Mouse (Mus musculus) hindbrain, embryonic 16.5 days (tissue): ENCODE data around the gene Gm45140. TPM values are rescaled to one million over a fixed set of nuclear protein-coding genes. Genes with fewer than 3 reads are reported as not detected.

ENCODE experiments used
- ATAC-seq: fragments of 200-750 bp; cut with Nextera tagmentation; 2 replicates; pipeline ENCODE4 v1.8.0; 2017; ENCODE audit warnings: moderate TSS enrichment, moderate library complexity
- H3K27ac ChIP-seq: fragments of 300-500 bp; sonication (generic); 2 replicates; pipeline ENCODE4 v1.5.1; 2014; ENCODE audit warnings: low read depth, mild to moderate bottlenecking, control low read depth, low read length, moderate library complexity
- H3K27me3 ChIP-seq: fragments of 300-500 bp; sonication (generic); replicated peaks from 2 replicates; pipeline ENCODE4 v1.6.1; 2014; ENCODE audit warnings: low read length; ENCODE audit not compliant: control insufficient read depth, insufficient read depth
- H3K36me3 ChIP-seq: fragments of 300-500 bp; sonication (generic); 2 replicates; pipeline ENCODE4 v1.6.1; 2014; ENCODE audit warnings: mild to moderate bottlenecking, low read length, moderate library complexity, mixed read lengths; ENCODE audit not compliant: control insufficient read depth, insufficient read depth
- H3K4me1 ChIP-seq: fragments of 300-500 bp; sonication (generic); 2 replicates; pipeline ENCODE4 v1.6.1; 2014; ENCODE audit warnings: low read depth, low read length; ENCODE audit not compliant: control insufficient read depth, insufficient read depth
- H3K4me2 ChIP-seq: fragments of 300-500 bp; sonication (generic); 2 replicates; pipeline ENCODE4 v1.6.1; 2014; ENCODE audit warnings: mild to moderate bottlenecking, low read length, control low read depth, moderate library complexity
- H3K4me3 ChIP-seq: fragments of 300-500 bp; sonication (generic); 2 replicates; pipeline ENCODE4 v1.5.1; 2014; ENCODE audit warnings: mild to moderate bottlenecking, low read length, control low read depth, moderate library complexity
- H3K9ac ChIP-seq: fragments of 300-500 bp; sonication (generic); 2 replicates; pipeline ENCODE4 v1.6.1; 2014; ENCODE audit warnings: low read depth, mild to moderate bottlenecking, control low read depth, low read length, moderate library complexity
- H3K9me3 ChIP-seq: fragments of 300-500 bp; sonication (generic); 2 replicates; pipeline ENCODE4 v1.6.1; 2014; ENCODE audit warnings: mild to moderate bottlenecking, low read length, moderate library complexity; ENCODE audit not compliant: control insufficient read depth
- WGBS: fragments of 180-500 bp; shearing (Covaris S2); extraction: QIAGEN DNeasy Blood & Tissue Kit; methylation state at CpG from one replicate; pipeline ENCODE4 v1.1.7; 2014; 5-methylcytosine and 5-hydroxymethylcytosine counted together
- polyA plus RNA-seq: library from polyadenylated mRNA; unstranded; fragments of >200 nt; fragmentation: Nextera tagmentation; extraction: Ambion mirVana; gene quantifications from 2 replicates; pipeline ENCODE4 v1.2.1, GENCODE M21; 2015

Gm45140 gene
- polyA plus RNA-seq, 1 experiment from 2014 or later = 2.9 TPM

DNA sequence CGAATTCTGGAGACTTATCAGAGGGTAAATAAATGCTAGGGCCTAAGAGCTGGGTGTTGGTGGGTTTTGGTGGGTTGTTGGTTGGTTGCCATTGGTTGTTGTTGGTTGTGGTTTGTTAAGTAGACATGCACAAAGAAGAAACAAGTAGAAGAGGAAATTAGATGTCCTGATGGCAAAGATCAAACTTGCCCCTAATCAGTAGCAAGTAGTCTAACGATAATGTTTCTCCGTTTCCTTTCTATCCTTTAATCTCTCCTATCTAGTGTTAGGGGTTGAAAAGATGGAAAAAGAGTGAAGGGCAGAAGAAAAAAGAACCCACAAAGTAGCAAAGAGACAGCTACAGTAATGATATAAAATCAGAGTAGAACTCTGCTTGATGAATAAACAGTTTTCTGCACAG, 91.0 kb downstream of the Gm45140 start:
- Histone ChIP-seq H3K4me2 (no peak overlapping the region), H3K36me3 (no peaks in the 10 kb centered on the region), H3K27me3 (no peaks in the 10 kb centered on the region), H3K4me1 (no peaks in the 10 kb centered on the region), H3K27ac (no peak overlapping the region), H3K4me3 (no peak overlapping the region), H3K9ac (no peak overlapping the region), H3K9me3 (no peaks in the 10 kb centered on the region)
- ATAC-seq = no peak
- WGBS = 96% methylated on average over 3 of the region's 3 CpGs

DNA sequence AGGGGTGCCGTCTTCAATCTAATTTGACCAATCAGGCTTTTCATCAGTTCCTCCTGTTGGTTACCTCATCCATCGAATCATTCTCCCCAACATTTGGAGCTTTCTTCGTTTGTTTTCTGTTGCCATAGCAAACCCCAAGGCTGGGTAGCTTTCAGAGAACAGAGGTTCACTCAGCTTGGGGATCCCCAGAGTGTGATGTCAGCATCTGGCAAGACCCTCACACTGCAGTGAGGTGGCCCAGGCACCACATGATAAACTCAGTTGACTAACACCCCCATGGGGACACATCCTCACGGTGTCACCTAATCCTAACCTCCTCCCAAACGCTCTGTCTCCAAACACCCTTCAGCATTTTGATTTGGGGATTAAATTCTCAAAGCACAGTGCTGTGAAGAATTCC, 92.3 kb downstream of the Gm45140 start:
- Histone ChIP-seq H3K4me3 (no peak overlapping the region), H3K27ac (no peak overlapping the region), H3K4me2 (no peak overlapping the region), H3K27me3 (no peaks in the 10 kb centered on the region), H3K4me1 (no peaks in the 10 kb centered on the region; the same call in 1 of the 2 replicates), H3K36me3 (no peaks in the 10 kb centered on the region), H3K9me3 (no peaks in the 10 kb centered on the region), H3K9ac (no peak overlapping the region)
- ATAC-seq = no peak
- WGBS = 71% methylated on average over 5 of the region's 5 CpGs

DNA sequence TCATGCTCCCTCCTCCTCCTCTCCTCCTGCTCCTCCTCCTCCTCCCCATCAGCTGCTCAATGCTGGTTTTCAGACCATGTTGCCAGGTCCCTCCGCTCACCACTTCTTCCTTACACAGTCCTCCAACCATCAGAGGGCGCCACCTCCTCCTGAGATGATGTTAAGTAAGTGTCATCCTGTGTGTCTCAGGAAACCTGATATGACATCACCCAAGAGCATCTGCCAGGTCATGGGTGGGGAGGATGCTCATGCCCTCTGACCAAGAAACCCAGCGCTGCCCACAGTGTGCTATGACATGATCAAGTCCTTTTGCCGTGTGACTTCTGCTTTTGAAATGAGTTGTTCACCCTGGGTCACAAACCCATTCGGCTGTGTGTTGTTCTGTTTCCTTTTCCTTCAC, 92.8 kb downstream of the Gm45140 start:
- WGBS = 81% methylated on average over 5 of the region's 5 CpGs
- Histone ChIP-seq H3K9ac (no peak overlapping the region), H3K36me3 (no peaks in the 10 kb centered on the region), H3K4me1 (no peaks in the 10 kb centered on the region; the same call in 1 of the 2 replicates), H3K4me2 (no peak overlapping the region), H3K9me3 (no peaks in the 10 kb centered on the region), H3K27me3 (no peaks in the 10 kb centered on the region), H3K27ac (no peak overlapping the region), H3K4me3 (no peak overlapping the region)
- no peak for ATAC-seq

DNA sequence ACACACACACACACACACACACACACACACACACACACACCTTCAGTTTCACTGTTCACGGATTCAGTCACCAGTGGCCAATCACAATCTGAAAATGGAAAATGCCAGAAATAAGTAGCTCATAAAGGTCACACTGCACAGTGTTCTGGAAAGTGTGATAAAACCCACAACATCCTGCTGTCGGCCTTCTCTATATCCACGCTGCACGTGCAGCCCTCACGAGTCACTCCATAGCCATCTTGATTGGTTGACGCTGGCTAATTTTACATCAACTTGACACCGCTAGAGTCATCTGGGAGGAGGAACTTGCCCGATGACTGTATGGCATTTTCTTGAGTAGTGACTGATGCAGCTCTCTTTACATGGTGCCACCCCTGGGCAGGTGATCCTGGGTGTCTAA, 93.6 kb downstream of the Gm45140 start:
- 91% methylated on average over 8 of the region's 8 CpGs for WGBS

DNA sequence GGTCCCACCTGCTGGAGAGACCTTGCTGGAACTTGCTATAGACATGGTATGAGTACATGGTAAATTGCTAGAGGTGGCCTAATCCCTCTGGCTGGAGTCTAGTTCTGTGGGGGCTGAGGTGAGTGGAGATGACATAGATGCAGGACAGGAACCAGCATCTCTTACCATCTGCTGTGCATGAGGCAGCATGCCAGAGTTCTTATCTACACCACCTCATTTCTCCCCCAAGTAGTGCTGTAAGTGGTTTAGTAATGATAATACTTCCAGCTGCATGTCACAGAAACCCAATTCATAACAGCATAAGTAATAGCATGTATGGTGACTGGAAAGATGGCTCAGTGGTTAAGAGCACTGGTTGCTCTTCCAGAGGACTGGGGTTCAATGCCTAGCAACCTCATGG, 95.1 kb downstream of the Gm45140 start:
- no peaks in the 10 kb centered on the region for H3K27me3 ChIP-seq

More for the DNA sequence above, 93.6 kb downstream of the Gm45140 start:
- H3K4me2 ChIP-seq = no peak overlapping the region
- H3K4me1 ChIP-seq = no peaks in the 10 kb centered on the region; the same call in 1 of the 2 replicates
- H3K4me3 ChIP-seq = no peak overlapping the region
- H3K9ac ChIP-seq = no peak overlapping the region
- H3K9me3 ChIP-seq = no peaks in the 10 kb centered on the region
- ATAC-seq = no peak
- H3K27ac ChIP-seq = no peak overlapping the region
- H3K27me3 ChIP-seq = no peaks in the 10 kb centered on the region
- H3K36me3 ChIP-seq = no peaks in the 10 kb centered on the region

DNA sequence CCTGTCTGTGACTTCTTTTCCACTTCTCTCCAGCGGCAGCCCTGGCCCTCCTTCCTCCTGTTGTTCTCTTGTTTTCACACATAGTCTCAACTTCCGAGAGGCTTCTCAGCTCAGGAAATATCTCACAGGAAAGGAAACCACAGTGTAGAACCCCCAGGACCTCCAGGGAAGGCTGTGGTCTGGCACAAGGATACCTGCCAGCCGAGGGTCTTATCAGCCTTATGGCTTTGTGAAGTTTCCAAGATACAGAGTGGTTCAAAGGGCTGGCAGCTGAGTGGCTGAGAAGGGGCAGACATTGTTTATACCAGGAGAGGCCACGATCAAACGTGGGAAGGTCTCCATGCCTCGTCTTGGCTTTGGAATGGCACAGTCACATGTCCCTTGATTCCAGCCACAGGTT, 95.7 kb downstream of the Gm45140 start:
- ATAC-seq = no peak
- 61% methylated on average over 6 of the region's 6 CpGs for WGBS
- Histone ChIP-seq H3K27ac (no peak overlapping the region), H3K27me3 (no peaks in the 10 kb centered on the region), H3K4me2 (no peak overlapping the region), H3K36me3 (no peaks in the 10 kb centered on the region), H3K9me3 (no peaks in the 10 kb centered on the region), H3K4me1 (no peaks in the 10 kb centered on the region; the same call in 1 of the 2 replicates), H3K9ac (no peak overlapping the region), H3K4me3 (no peak overlapping the region)

More for the DNA sequence above, 95.1 kb downstream of the Gm45140 start:
- Histone ChIP-seq H3K36me3 (no peaks in the 10 kb centered on the region), H3K4me2 (no peak overlapping the region), H3K27ac (no peak overlapping the region), H3K4me1 (no peaks in the 10 kb centered on the region; the same call in 1 of the 2 replicates), H3K9me3 (no peaks in the 10 kb centered on the region), H3K4me3 (no peak overlapping the region), H3K9ac (no peak overlapping the region)
- no peak for ATAC-seq

Other genes starting within 250 kb of the Gm45140 start
- 2.2 and 2.7 TPM in 2 replicates for gene Prokr1, start 245.1 kb downstream of the Gm45140 start, polyA plus RNA-seq
- 8.5 and 9.1 TPM in 2 replicates for gene Aplf, start 163.6 kb downstream of the Gm45140 start, polyA plus RNA-seq
- 6.3 and 6.6 TPM in 2 replicates for gene Efcc1, start 104.9 kb downstream of the Gm45140 start, polyA plus RNA-seq
- gene Gp9, start 57.7 kb downstream of the Gm45140 start, polyA plus RNA-seq = 0.41 and 0.97 TPM in 2 replicates
- gene Rab43, start 23.6 kb downstream of the Gm45140 start, polyA plus RNA-seq = 9.4 and 11.7 TPM in 2 replicates
- 24.0 and 24.4 TPM in 2 replicates for gene Isy1, start 3.0 kb upstream of the Gm45140 start, polyA plus RNA-seq
- 533 and 548 TPM in 2 replicates for gene Cnbp, start 15.3 kb upstream of the Gm45140 start, polyA plus RNA-seq
- 220 and 225 TPM in 2 replicates for gene Copg1, start 52.0 kb upstream of the Gm45140 start, polyA plus RNA-seq
- 41.2 and 43.9 TPM in 2 replicates for gene Hmces, start 78.1 kb upstream of the Gm45140 start, polyA plus RNA-seq
- gene H1fx, start 145.8 kb upstream of the Gm45140 start, polyA plus RNA-seq = 8.1 and 13.4 TPM in 2 replicates
- gene Rab7, start 209.5 kb upstream of the Gm45140 start, polyA plus RNA-seq = 399 and 401 TPM in 2 replicates
- 325 and 351 TPM in 2 replicates for gene Rpn1, start 248.7 kb upstream of the Gm45140 start, polyA plus RNA-seq